Mouse (Mus musculus) bone marrow, adult 2 months (tissue): ENCODE data around the gene Dgkb. TPM values are rescaled to one million over a fixed set of nuclear protein-coding genes. Genes with fewer than 3 reads are reported as not detected.

Experiments used
- H3K27ac ChIP-seq: fragments of 200-500 bp; 2 replicates; pipeline ENCODE4 v1.5.1; 2012; ENCODE audit warnings: low read depth, mild to moderate bottlenecking, control low read depth, inconsistent platforms, low read length; ENCODE audit not compliant: control insufficient read depth, poor library complexity, insufficient read depth
- H3K4me1 ChIP-seq: fragments of 200-500 bp; 2 replicates; pipeline ENCODE4 v1.6.1; 2011; ENCODE audit warnings: low read length; ENCODE audit not compliant: control insufficient read depth, insufficient read depth
- H3K4me3 ChIP-seq: fragments of 200-500 bp; replicated peaks from 2 replicates; pipeline ENCODE3; 2011; ENCODE audit warnings: mild to moderate bottlenecking, low read depth, low read length, control low read depth; ENCODE audit not compliant: control insufficient read depth
- CTCF ChIP-seq: fragments of 200-500 bp; IDR thresholded peaks from 2 replicates; pipeline ENCODE4 v1.5.1; 2011; ENCODE audit warnings: low read length, control low read depth; ENCODE audit not compliant: control insufficient read depth, insufficient read depth
- POLR2A ChIP-seq: fragments of 200-500 bp; IDR thresholded peaks from 2 replicates; pipeline ENCODE4 v1.6.1; 2011; ENCODE audit warnings: low read depth, mild to moderate bottlenecking, control low read depth, low read length, borderline replicate concordance; ENCODE audit not compliant: control insufficient read depth
- WGBS: fragments of 180-500 bp; shearing (Covaris S2); methylation state at CpG from one replicate; pipeline ENCODE4 v1.1.7; 2018; 5-methylcytosine and 5-hydroxymethylcytosine counted together
- polyA plus RNA-seq: library from polyadenylated mRNA; stranded (reverse); fragments of >200 nt; gene quantifications from 2 replicates; pipeline ENCODE4 v1.2.4, GENCODE M21; 2011; ENCODE audit warnings: low replicate concordance; ENCODE audit not compliant: missing spikeins, insufficient read depth, insufficient read length

Gene Dgkb
- polyA plus RNA-seq, 1 experiment, result 0.42 TPM

DNA sequence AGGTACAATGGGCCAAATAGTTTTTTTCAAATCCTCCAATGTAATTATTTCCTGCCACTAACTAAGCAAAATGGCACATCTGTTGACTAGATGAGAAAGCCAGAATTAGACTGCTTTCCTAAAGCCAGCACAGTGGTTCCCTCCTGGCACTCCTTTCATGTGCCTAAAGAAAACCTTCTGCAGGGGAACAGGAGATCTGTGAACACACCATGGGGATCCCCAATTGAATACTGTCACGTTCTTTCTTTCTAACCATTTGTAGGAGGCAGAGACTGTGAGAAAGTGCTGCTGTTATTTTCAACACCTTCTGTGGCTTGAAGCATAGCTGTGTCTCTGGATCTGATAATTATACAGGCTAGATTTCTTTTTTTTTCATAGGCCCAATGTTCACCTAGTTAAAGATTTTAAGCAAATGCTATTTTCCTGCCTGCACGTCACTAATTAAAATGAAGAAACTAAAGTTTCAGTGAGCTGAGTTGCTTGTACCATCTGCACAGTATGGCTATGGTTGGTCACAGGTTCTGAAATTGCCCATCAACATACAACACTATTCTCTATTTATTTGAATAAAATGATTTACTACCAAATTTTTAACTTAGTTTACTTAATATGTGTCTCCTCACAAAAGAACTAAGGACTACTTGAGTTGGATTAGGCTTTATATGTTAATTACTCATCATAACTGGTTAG lies 161.1 kb downstream of the Dgkb start:
- WGBS, result 75% methylated on average over 2 of the region's 2 CpGs
- TF ChIP-seq CTCF, result no peak
- no peak for TF ChIP-seq POLR2A
- Histone ChIP-seq H3K27ac (no peak overlapping the region), H3K4me3 (no peak overlapping the region), H3K4me1 (no peaks in the 10 kb centered on the region)

DNA sequence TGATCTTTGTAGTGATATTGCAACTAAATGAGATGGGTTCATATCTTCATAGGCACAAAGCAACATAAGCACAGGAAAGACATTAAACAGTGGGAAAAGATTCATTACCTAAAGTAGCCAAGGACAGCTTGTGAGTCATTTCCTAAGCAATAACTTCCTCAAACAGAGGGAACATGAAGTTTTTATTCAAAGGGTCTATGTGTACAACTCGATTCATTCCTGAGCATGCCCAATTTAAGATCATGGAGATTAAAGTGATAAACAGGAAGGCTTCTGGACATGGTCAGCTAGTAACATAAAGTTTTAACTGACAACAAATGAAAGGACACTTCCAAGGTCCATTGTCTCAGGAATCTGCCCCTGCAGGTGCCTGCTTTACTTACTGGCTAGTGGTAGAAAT lies 167.8 kb downstream of the Dgkb start:
- Histone ChIP-seq H3K4me1 (no peaks in the 10 kb centered on the region), H3K27ac (no peak overlapping the region), H3K4me3 (no peak overlapping the region)
- TF ChIP-seq CTCF (no peak), POLR2A (no peak)
- 7% methylated on average over 1 of the region's 1 CpGs for WGBS

DNA sequence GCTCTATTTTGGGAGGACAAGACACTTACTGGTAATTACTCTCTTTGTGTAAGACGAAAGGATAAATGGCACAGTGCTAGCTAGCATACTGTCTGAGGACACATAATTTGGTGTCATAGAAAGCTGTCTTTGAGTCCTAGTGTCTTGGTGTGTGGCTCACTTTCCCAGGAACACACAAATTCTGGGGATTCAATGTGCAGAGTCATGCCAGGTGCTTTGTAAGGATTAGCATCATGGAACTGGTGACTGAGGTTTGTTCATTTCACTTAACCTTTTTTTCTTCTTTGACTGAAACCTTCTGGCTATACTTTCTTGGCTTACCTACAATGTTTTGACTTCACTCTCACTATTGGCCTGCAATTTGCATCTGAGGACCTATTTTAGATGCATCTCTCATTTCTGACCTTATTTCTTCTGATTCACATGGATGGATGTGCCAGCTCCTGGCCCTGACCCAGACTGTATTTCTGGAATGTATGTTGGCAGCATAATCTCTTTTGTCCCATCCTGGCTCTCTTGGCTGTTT lies 170.6 kb downstream of the Dgkb start:
- 64% methylated on average over 1 of the region's 1 CpGs for WGBS
- Histone ChIP-seq H3K4me1 (no peaks in the 10 kb centered on the region), H3K4me3 (no peak overlapping the region), H3K27ac (no peak overlapping the region)
- TF ChIP-seq POLR2A (no peak), CTCF (no peak)

DNA sequence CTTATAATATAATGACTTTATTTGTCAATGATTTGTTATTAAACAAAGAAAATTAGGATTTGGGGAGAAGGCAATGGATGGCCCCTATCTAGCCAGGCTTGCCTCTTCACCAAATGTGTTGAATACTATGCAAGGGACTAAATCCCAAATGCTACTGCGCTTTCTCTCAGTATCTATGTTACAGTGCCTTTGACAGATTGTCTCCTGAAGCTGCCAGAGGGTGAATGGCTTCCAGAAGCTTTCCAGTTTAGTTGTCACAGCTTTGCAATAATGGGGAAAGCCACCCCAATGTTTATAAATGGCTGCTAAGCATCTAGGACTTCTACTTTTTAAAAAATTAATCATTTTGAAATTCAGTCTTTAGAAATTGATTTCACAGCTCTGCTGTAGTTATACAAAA lies 175.7 kb downstream of the Dgkb start:
- Histone ChIP-seq H3K4me3 (no peak overlapping the region), H3K4me1 (no peaks in the 10 kb centered on the region), H3K27ac (no peak overlapping the region)
- 74% methylated on average over 1 of the region's 1 CpGs for WGBS
- TF ChIP-seq CTCF, result no peak
- no peak for TF ChIP-seq POLR2A

DNA sequence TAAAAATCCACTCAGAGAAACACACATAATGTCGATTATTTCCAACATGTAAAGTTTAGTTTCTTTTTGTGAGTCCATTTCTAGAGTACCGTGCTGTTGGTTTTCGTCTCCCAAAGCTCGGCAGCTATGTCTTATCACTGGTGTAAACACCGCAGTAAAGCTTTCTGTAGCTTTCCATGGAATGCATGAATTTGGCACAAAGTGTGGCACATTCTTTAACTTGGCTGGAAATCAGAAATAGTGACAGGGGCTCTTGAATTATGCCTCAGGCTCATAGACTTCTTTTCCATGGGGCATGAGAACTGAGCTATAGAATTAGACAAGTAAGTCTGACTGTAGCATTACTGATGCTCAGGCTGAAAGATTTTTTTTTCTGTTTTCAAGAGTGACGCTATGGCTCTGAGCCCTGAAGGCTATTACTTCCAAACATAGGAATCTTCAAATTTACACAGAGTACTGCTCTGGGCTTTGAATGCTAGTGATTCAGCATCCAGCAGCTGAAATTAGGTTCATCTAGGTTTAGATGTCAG lies 179.0 kb downstream of the Dgkb start:
- 84% methylated on average over 6 of the region's 6 CpGs for WGBS
- TF ChIP-seq CTCF, result no peak
- TF ChIP-seq POLR2A, result no peak
- no peak overlapping the region for H3K4me3 ChIP-seq

DNA sequence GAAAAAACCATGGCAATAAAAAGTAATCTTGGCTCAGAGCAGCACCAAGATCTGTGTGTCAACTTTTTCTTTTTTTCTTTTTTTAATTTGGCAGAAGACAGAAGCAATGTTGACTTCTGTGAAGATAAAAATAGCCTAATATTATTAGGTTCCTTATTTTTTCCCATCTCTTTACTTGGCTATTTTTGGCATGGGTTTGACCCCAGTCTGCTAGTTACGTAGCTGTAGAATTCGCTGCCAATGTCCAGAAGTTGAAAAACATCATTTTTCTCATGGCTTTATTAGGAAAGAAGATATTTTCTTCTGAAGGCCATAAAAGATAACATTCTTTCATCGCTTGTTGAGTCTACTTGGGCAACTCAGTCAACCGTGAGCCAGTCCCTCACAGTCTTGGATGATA lies 200.1 kb downstream of the Dgkb start:
- Histone ChIP-seq H3K4me3 (no peak overlapping the region), H3K27ac (no peak overlapping the region), H3K4me1 (no peaks in the 10 kb centered on the region)
- 71% methylated on average over 4 of the region's 4 CpGs for WGBS
- TF ChIP-seq POLR2A, result no peak
- TF ChIP-seq CTCF, result no peak

More for the DNA sequence above, 179.0 kb downstream of the Dgkb start:
- no peak overlapping the region for H3K27ac ChIP-seq
- no peaks in the 10 kb centered on the region for H3K4me1 ChIP-seq

DNA sequence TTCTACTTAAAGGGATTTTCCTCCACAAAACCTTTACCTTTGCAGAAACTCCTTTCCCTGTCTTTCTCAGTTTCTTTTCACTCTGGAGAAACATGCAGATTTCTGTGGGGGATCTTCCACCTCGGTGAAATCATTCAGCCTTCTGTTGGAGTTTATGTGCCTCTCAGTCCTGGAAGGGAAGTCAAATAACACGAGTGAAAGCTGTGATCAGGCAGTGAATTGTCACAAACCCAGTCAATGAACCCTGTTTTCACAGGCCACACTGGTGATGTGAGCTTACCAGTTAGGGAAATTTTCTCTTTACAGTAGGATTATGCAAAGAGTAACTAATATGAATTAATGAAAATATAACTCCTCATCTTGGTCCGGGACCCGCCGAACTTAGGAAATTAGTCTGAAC lies 229.7 kb downstream of the Dgkb start:
- no peaks in the 10 kb centered on the region for H3K4me1 ChIP-seq
- WGBS, result 79% methylated on average over 5 of the region's 5 CpGs
- H3K4me3 ChIP-seq, result no peak overlapping the region
- no peak overlapping the region for H3K27ac ChIP-seq
- TF ChIP-seq CTCF, result no peak
- TF ChIP-seq POLR2A, result no peak

DNA sequence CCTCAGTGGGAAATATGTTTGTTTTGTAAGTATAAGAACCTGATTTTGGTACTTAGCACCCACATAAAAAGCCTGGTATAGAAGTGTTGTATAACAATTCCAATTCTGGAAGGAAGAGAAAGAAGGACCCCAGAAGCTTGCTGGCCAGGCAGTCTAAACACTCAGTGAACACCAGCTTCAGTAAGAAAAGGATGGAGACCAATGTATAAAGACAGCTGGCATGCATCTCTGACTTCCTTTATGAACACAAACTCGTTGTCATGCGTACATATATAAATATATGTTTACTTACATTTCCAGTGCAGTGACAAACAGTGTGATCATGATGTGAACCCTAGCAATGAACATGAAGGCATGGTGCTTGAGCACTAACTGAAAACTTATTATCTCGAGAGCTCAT lies 270.7 kb downstream of the Dgkb start:
- WGBS, result 70% methylated on average over 3 of the region's 3 CpGs
- no peaks in the 10 kb centered on the region for H3K4me1 ChIP-seq
- TF ChIP-seq CTCF, result no peak
- no peak for TF ChIP-seq POLR2A
- no peak overlapping the region for H3K4me3 ChIP-seq
- H3K27ac ChIP-seq, result no peak overlapping the region
